ENCODE assay signal across 8 mouse cellular contexts in genomic region chr13:47042024-47042633, GRCm38 (mm10). TPM values are rescaled to one million over a fixed set of nuclear protein-coding genes. Genes with fewer than 3 reads are reported as not detected.
DNase-seq lines count a peak whose midpoint lies in the region; ATAC-seq and TF ChIP-seq lines count a peak whose summit lies in the region.

No protein-coding gene starts in this region.

- peak overlapping the region; percentile 98 for H3K4me2 ChIP-seq in midbrain, embryonic 16.5 days (ENCODE audit: low read length)

- no peaks in the 10 kb centered on the region for H3K9me3 ChIP-seq in midbrain, embryonic 16.5 days (replicated peaks; ENCODE audit: control insufficient read depth, low read length, poor library complexity, severe bottlenecking)

- H3K4me3 ChIP-seq in embryonic fibroblast, embryonic 13.5 days (ENCODE audit: insufficient read depth, low read length) = peak overlapping the region; percentile 71; the same call in 1 of the 2 replicates
- peak overlapping the region; percentile 57 for H3K4me3 ChIP-seq in midbrain, embryonic 16.5 days (ENCODE audit: low read depth, low read length)

- ATAC-seq in midbrain, embryonic 16.5 days = no peak

- no peak overlapping the region for H3K27ac ChIP-seq in embryonic fibroblast, embryonic 13.5 days (ENCODE audit: insufficient read depth, low read length)
- H3K27ac ChIP-seq in midbrain, embryonic 16.5 days (ENCODE audit: low read length) = no peak overlapping the region

- peak; percentile 40 for DNase-seq in kidney, adult 11 months
- no peak for DNase-seq in kidney, postnatal 4 days
- peak; percentile 34 for DNase-seq in kidney, adult 18-20 months
- no peak for DNase-seq in left cerebral cortex, postnatal 25 days (ENCODE audit: low spot score in 2 of 2)
- no peak for DNase-seq in urinary bladder, postnatal 4 days (ENCODE audit: low spot score in 2 of 2)
- DNase-seq in testis, postnatal 14 days (ENCODE audit: low spot score) = no peak

- no peaks in the 10 kb centered on the region for H3K27me3 ChIP-seq in midbrain, embryonic 16.5 days (ENCODE audit: control insufficient read depth, insufficient read depth, low read depth, low read length)

- no peaks in the 10 kb centered on the region for H3K4me1 ChIP-seq in embryonic fibroblast, embryonic 13.5 days (ENCODE audit: control insufficient read depth, insufficient read depth, low read length)
- peaks cover 12% of the 10 kb centered on the region for H3K4me1 ChIP-seq in midbrain, embryonic 16.5 days (ENCODE audit: control insufficient read depth, insufficient read depth, low read length)

- intact Hi-C loops in left cerebral cortex, postnatal 25 days (cut with DNase I) = no loop called here

- TF ChIP-seq CTCF in embryonic fibroblast, embryonic 13.5 days (IDR thresholded peaks at IDR 0.05; ENCODE audit: borderline replicate concordance, insufficient read depth, low read length) = no peak

- H3K9ac ChIP-seq in midbrain, embryonic 16.5 days (ENCODE audit: low read depth, low read length) = 0 out of 2 replicates have a peak overlapping the region, but pooled peaks have one; percentile 1

- TF ChIP-seq POLR2A in embryonic fibroblast, embryonic 13.5 days (IDR thresholded peaks at IDR 0.05; ENCODE audit: low read depth, low read length) = no peak

- WGBS in midbrain, embryonic 16.5 days = 35% methylated on average over 8 of the region's 8 CpGs

- H3K36me3 ChIP-seq in midbrain, embryonic 16.5 days (ENCODE audit: control insufficient read depth, insufficient read depth, low read length) = no peaks in the 10 kb centered on the region

RNA-seq across cellular contexts. Expression of gene Kdm1b, which starts 1.2 kb away (rescaled TPM):
- polyA plus RNA-seq in embryonic fibroblast, embryonic 13.5 days (2011; ENCODE audit: insufficient read length, low read depth, missing spikeins) = 11.3 and 12.1 TPM in 2 replicates
- 22.2 and 26.0 TPM in 2 replicates for polyA plus RNA-seq in midbrain, embryonic 16.5 days (2015; fragmentation: Nextera tagmentation; extraction: Ambion mirVana)
- total RNA-seq in left cerebral cortex, postnatal 25 days (2021) = 1 to 10 TPM; 5.7 to 8.7 TPM

RNA-seq across cellular contexts. Expression of gene Tpmt, which starts 2.4 kb away (rescaled TPM):
- polyA plus RNA-seq in embryonic fibroblast, embryonic 13.5 days (2011; ENCODE audit: insufficient read length, low read depth, missing spikeins) = 18.0 and 23.9 TPM in 2 replicates
- 19.6 and 20.7 TPM in 2 replicates for polyA plus RNA-seq in midbrain, embryonic 16.5 days (2015; fragmentation: Nextera tagmentation; extraction: Ambion mirVana)
- total RNA-seq in left cerebral cortex, postnatal 25 days (2021) = 10 to 100 TPM in 1 of 2 experiments, 1 to 10 TPM in 1; 7.3 to 10.4 TPM

RNA-seq across cellular contexts. Expression of gene Nhlrc1, which starts 27.5 kb away (rescaled TPM):
- polyA plus RNA-seq in embryonic fibroblast, embryonic 13.5 days (2011; ENCODE audit: insufficient read length, low read depth, missing spikeins) = 0.76 and 1.2 TPM in 2 replicates
- 19.3 and 19.9 TPM in 2 replicates for polyA plus RNA-seq in midbrain, embryonic 16.5 days (2015; fragmentation: Nextera tagmentation; extraction: Ambion mirVana)
- 10 to 100 TPM; 17.2 to 18.8 TPM for total RNA-seq in left cerebral cortex, postnatal 25 days (2021)

Comparison
In these comparisons a context has a peak if more than half of its experiments do, and no peak if none do; other contexts are left out.
1. DNase-seq: peak in kidney, adult 11 months (single experiment) and kidney, adult 18-20 months (single experiment); none in kidney, postnatal 4 days (0 of 2), left cerebral cortex, postnatal 25 days (0 of 2), urinary bladder, postnatal 4 days (0 of 2) and testis, postnatal 14 days (single experiment).